Mouse (Mus musculus) cerebellum, adult 2 months (tissue): ENCODE data around the gene F830045P16Rik.

Source experiments
- CTCF ChIP-seq: fragments of 200-500 bp; IDR thresholded peaks from 2 replicates; pipeline ENCODE4 v1.5.1; 2011; ENCODE audit warnings: low read depth, mild to moderate bottlenecking, control low read depth, low read length, moderate library complexity, borderline replicate concordance; ENCODE audit not compliant: insufficient read depth
- POLR2A ChIP-seq: fragments of 200-500 bp; IDR thresholded peaks from 2 replicates; pipeline ENCODE4 v1.6.1; 2011; ENCODE audit warnings: low read length, control low read depth, borderline replicate concordance; ENCODE audit not compliant: insufficient read depth

DNA sequence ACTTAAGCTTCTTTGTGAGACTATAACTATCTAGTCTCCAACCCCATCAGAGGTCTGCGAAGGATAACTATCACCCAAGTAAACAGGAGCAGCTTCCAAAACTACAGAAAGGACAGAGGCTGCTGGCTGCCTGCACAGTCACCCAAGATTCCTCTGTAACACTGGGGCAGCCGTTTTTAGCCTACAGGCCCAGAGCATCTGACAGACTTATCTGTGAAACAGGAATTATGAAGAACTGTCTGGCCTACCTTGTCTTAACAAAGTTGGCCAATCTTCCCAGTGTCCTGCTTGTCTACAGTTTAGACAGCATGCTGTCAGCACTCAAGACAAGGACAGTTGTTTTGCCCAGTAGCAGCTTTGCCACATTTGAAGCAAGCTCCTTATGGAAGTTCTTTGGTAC is 4.5 kb downstream of the F830045P16Rik start:
- TF ChIP-seq CTCF: no peak
- TF ChIP-seq POLR2A: no peak
